Mouse (Mus musculus) lung, postnatal 0 days (tissue): ENCODE measurements around the gene Coa6.

Experiments used
- CTCF ChIP-seq: IDR thresholded peaks from 2 replicates; pipeline ENCODE4 v1.5.1; 2016; ENCODE audit warnings: antibody characterized with exemption, mild to moderate bottlenecking
- EP300 ChIP-seq: IDR thresholded peaks from 2 replicates; pipeline ENCODE4 v1.6.1; 2016; ENCODE audit warnings: antibody characterized with exemption, mild to moderate bottlenecking, control low read depth

- TF ChIP-seq CTCF, result no peak
- no peak for TF ChIP-seq EP300
Observed at GRCm38 (mm10) chr8:126473802-126474298, 51.5 kb downstream of the Coa6 start.
